Mouse (Mus musculus) liver, embryonic 12.5 days (tissue): ENCODE results near the gene Fam111a. TPM values are rescaled to one million over a fixed set of nuclear protein-coding genes. Genes with fewer than 3 reads are reported as not detected.

Source experiments
- ATAC-seq: fragments of 200-750 bp; cut with Nextera tagmentation; 2 replicates; pipeline ENCODE4 v1.8.0; 2017; ENCODE audit warnings: moderate number of reproducible peaks, mild to moderate bottlenecking, moderate library complexity
- H3K27ac ChIP-seq: fragments of 300-500 bp; sonication (generic); 2 replicates; pipeline ENCODE4 v1.5.1; 2016; ENCODE audit warnings: mild to moderate bottlenecking
- H3K27me3 ChIP-seq: fragments of 300-500 bp; sonication (generic); replicated peaks from 2 replicates; pipeline ENCODE4 v1.6.1; 2016; ENCODE audit warnings: mild to moderate bottlenecking, moderate library complexity
- H3K36me3 ChIP-seq: fragments of 300-500 bp; sonication (generic); 2 replicates; pipeline ENCODE4 v1.6.1; 2016; ENCODE audit warnings: mild to moderate bottlenecking, moderate library complexity
- H3K4me1 ChIP-seq: fragments of 300-500 bp; sonication (generic); 2 replicates; pipeline ENCODE4 v1.6.1; 2016
- H3K4me2 ChIP-seq: fragments of 300-500 bp; sonication (generic); 2 replicates; pipeline ENCODE4 v1.6.1; 2016; ENCODE audit warnings: mild to moderate bottlenecking, moderate library complexity
- H3K4me3 ChIP-seq: fragments of 300-500 bp; sonication (generic); 2 replicates; pipeline ENCODE4 v1.5.1; 2016; ENCODE audit warnings: mild to moderate bottlenecking, moderate library complexity
- H3K9ac ChIP-seq: fragments of 300-500 bp; sonication (generic); 2 replicates; pipeline ENCODE4 v1.6.1; 2016; ENCODE audit warnings: mild to moderate bottlenecking, moderate library complexity
- H3K9me3 ChIP-seq: fragments of 300-500 bp; sonication (generic); replicated peaks from 2 replicates; pipeline ENCODE4 v1.6.1; 2016; ENCODE audit warnings: mild to moderate bottlenecking, moderate library complexity
- WGBS: fragments of 180-500 bp; shearing (Covaris S2); methylation state at CpG from one replicate; pipeline ENCODE4 v1.1.7; 2016; ENCODE audit not compliant: insufficient replicate concordance; 5-methylcytosine and 5-hydroxymethylcytosine counted together
- polyA plus RNA-seq: library from polyadenylated mRNA; unstranded; fragments of >200 nt; fragmentation: Nextera tagmentation; extraction: Ambion mirVana; gene quantifications from 2 replicates; pipeline ENCODE4 v1.2.1, GENCODE M21; 2016

Gene Fam111a
- polyA plus RNA-seq, 1 experiment from 2014 or later = 34.1 TPM

- Histone ChIP-seq H3K27me3 (peaks cover 21% of the 10 kb centered on the region), H3K9me3 (no peaks in the 10 kb centered on the region), H3K4me3 (peak overlapping the region; percentile 58), H3K36me3 (0 out of 2 replicates have a peak, but pooled peaks cover 6% of the 10 kb centered on the region), H3K9ac (peak overlapping the region; percentile 54), H3K27ac (peak overlapping the region; percentile 40; the same call in 1 of the 2 replicates), H3K4me1 (peaks cover 11% of the 10 kb centered on the region; the same call in 1 of the 2 replicates), H3K4me2 (peak overlapping the region; percentile 79)
- peak; percentile 80 for ATAC-seq
- WGBS = under 1% methylated on average over 49 of the region's 49 CpGs
These were observed 50.2 kb downstream of the Fam111a start for GRCm38 (mm10) chr19:12595530-12596289.

DNA sequence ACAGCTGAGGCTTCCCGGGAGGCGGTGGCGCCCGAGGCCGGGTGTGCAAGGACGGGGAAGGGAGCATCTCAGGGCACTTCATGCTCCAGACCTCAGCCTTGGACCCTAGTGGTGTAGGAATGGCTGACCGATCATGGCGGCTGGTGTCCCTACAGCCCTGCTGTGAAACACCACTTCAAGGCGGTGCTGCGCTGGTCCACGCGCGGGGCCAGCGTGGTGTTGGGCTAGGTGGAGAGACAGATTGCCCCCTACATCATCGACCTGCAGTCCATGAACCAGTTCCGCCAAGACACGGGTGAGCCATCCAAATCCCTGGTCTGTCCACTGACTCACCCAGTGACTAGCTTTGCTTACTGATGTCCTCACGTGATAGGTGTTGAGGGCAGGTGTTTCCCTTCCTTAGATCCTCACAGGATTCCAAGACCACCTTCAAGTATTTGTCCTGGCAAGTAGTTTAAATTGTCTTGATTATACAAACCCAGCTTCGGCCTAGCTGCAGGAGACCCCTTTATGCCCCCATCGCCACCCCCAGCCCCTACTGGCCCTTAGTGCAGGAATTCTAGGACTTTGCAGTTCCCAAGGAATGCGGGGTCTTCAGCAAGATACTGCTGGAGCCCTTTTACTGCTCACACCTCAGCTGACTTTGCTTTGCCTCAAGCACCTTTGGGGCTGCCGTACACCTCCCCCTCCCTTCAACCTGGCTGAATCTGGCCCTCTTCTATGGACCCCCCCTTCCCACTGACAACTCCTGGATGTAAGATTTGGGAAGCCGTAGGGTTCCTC, 50.9 kb downstream of the Fam111a start:
- peak; percentile 29 for ATAC-seq
- Histone ChIP-seq H3K9ac (peak overlapping the region; percentile 54), H3K27ac (no peak overlapping the region; the same call in 1 of the 2 replicates), H3K27me3 (peaks cover 21% of the 10 kb centered on the region), H3K4me3 (peak overlapping the region; percentile 58), H3K9me3 (no peaks in the 10 kb centered on the region), H3K4me1 (peaks cover 11% of the 10 kb centered on the region; the same call in 1 of the 2 replicates), H3K36me3 (0 out of 2 replicates have a peak, but pooled peaks cover 2% of the 10 kb centered on the region), H3K4me2 (peak overlapping the region; percentile 79)
- WGBS = 18% methylated on average over 23 of the region's 23 CpGs

DNA sequence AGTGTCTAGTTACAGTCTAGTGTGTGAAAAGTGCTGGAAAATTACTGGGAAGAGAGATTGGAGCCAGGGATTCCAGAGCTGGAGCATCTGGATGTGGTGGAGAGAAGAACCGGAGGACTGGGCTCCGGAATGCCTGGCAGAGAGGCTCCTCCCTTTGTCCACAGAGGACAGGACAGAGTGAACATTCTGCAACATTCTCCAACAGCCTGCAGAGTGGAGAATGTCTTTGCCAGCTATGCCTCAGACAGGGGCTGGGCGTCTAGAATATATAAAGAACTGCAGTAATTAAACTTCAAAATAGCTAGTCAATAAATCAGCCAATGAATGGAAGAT, 51.5 kb downstream of the Fam111a start:
- Histone ChIP-seq H3K9me3 (no peaks in the 10 kb centered on the region), H3K4me3 (no peak overlapping the region), H3K9ac (no peak overlapping the region), H3K36me3 (no peaks in the 10 kb centered on the region), H3K27me3 (peaks cover 21% of the 10 kb centered on the region), H3K4me1 (peaks cover 11% of the 10 kb centered on the region; the same call in 1 of the 2 replicates), H3K27ac (no peak overlapping the region), H3K4me2 (peak overlapping the region; percentile 79; the same call in 1 of the 2 replicates)
- no peak for ATAC-seq
- 71% methylated on average over 3 of the region's 3 CpGs for whole genome bisulfite sequencing

- 52% methylated on average over 3 of the region's 3 CpGs for WGBS
- ATAC-seq = no peak
- H3K9ac ChIP-seq = no peak overlapping the region
- peaks cover 21% of the 10 kb centered on the region for H3K27me3 ChIP-seq
- H3K36me3 ChIP-seq = no peaks in the 10 kb centered on the region
- H3K4me2 ChIP-seq = no peak overlapping the region
- H3K4me1 ChIP-seq = peaks cover 11% of the 10 kb centered on the region; the same call in 1 of the 2 replicates
- H3K4me3 ChIP-seq = no peak overlapping the region
- H3K9me3 ChIP-seq = no peaks in the 10 kb centered on the region
- no peak overlapping the region for H3K27ac ChIP-seq
These were observed 53.1 kb downstream of the Fam111a start for GRCm38 (mm10) chr19:12598674-12599073.

- Histone ChIP-seq H3K36me3 (no peaks in the 10 kb centered on the region), H3K27ac (no peak within 1 kb of the TSS), H3K4me1 (peaks cover 11% of the 10 kb centered on the region; the same call in 1 of the 2 replicates), H3K9me3 (no peaks in the 10 kb centered on the region), H3K27me3 (peaks cover 21% of the 10 kb centered on the region), H3K4me2 (no peak within 1 kb of the TSS), H3K9ac (no peak within 1 kb of the TSS), H3K4me3 (no peak within 1 kb of the TSS)
- WGBS = 58% methylated on average over 1 of the region's 1 CpGs
- ATAC-seq = no peak
These were observed 54.1 kb downstream of the Fam111a start, which contains the start of gene Gm4952 for GRCm38 (mm10) chr19:12599674-12600073. Gene Gm4952 (plus strand): TSS chr19:12599974.

GRCm38 (mm10) chr19:12600684-12601480, 55.3 kb downstream of the Fam111a start:
- no peak overlapping the region for H3K4me2 ChIP-seq
- no peak overlapping the region for H3K4me3 ChIP-seq
- ATAC-seq = peak; percentile 44; the same call in 1 of the 2 replicates
- no peaks in the 10 kb centered on the region for H3K9me3 ChIP-seq
- H3K27me3 ChIP-seq = peaks cover 15% of the 10 kb centered on the region
- peaks cover 6% of the 10 kb centered on the region; the same call in 1 of the 2 replicates for H3K4me1 ChIP-seq
- no peak overlapping the region for H3K9ac ChIP-seq
- WGBS = 35% methylated on average over 2 of the region's 2 CpGs
- H3K36me3 ChIP-seq = no peaks in the 10 kb centered on the region
- no peak overlapping the region for H3K27ac ChIP-seq

DNA sequence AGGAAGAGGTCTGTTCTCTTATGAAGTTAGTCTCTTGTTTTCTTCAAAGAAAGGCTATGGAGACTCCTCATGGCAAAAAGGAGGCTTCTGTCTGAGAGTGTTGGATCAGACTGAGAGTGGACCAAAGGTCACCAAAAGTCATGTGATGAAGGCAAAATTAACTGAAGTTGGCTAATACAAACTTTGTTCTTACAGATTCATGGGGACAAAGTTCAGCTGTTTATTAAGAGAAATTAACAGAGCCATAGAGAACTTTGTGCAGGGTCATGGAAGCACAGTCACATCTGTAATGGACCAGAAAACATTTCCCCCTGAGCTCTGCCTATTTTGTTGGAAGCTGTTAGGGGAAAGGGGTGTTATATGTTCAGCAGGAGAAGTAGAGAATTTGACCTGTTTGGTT, 62.8 kb downstream of the Fam111a start:
- Histone ChIP-seq H3K27me3 (no peaks in the 10 kb centered on the region), H3K9ac (no peak overlapping the region), H3K4me2 (no peak overlapping the region), H3K27ac (no peak overlapping the region), H3K4me3 (no peak overlapping the region), H3K9me3 (no peaks in the 10 kb centered on the region), H3K4me1 (no peaks in the 10 kb centered on the region), H3K36me3 (no peaks in the 10 kb centered on the region)
- ATAC-seq = no peak

DNA sequence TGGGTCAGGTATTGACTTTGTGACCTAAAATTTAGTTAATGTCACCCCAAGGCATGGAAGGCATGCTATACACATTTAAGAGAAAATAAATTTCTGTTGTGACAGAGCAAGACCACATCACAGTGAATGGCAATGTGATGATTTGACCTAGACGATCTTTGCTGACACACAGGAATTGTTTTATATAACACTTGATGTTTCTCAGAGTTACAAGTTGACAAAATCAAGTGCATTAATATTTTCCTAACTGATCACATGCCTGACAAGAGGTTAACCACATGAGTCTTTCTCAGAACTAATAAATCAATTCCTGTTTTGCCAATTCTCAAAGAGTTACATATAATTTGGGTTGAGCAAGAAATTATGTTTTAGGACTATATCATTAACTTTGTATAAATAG, 68.1 kb downstream of the Fam111a start:
- no peak overlapping the region for H3K9ac ChIP-seq
- H3K9me3 ChIP-seq = no peaks in the 10 kb centered on the region
- no peaks in the 10 kb centered on the region for H3K36me3 ChIP-seq
- H3K27ac ChIP-seq = no peak overlapping the region
- no peak for ATAC-seq
- H3K4me2 ChIP-seq = no peak overlapping the region
- H3K27me3 ChIP-seq = no peaks in the 10 kb centered on the region
- 49% methylated on average over 1 of the region's 1 CpGs for WGBS
- no peaks in the 10 kb centered on the region for H3K4me1 ChIP-seq
- H3K4me3 ChIP-seq = no peak overlapping the region

GRCm38 (mm10) chr19:12633176-12633575, 87.6 kb downstream of the Fam111a start, which contains the start of gene Glyat:
Gene Glyat (plus strand): TSS chr19:12633308.
- H3K4me3 ChIP-seq = no peak within 1 kb of the TSS

GRCm38 (mm10) chr19:12634259-12634658, 88.7 kb downstream of the Fam111a start:
- H3K4me2 ChIP-seq = no peak overlapping the region
- H3K27ac ChIP-seq = no peak overlapping the region
- no peak overlapping the region for H3K4me3 ChIP-seq
- H3K27me3 ChIP-seq = no peaks in the 10 kb centered on the region
- H3K9ac ChIP-seq = no peak overlapping the region
- WGBS = 65% methylated on average over 3 of the region's 3 CpGs
- H3K4me1 ChIP-seq = no peaks in the 10 kb centered on the region
- H3K36me3 ChIP-seq = no peaks in the 10 kb centered on the region
- H3K9me3 ChIP-seq = no peaks in the 10 kb centered on the region
- no peak for ATAC-seq

More at GRCm38 (mm10) chr19:12633176-12633575, 87.6 kb downstream of the Fam111a start, which contains the start of gene Glyat:
- Histone ChIP-seq H3K27me3 (no peaks in the 10 kb centered on the region), H3K9me3 (no peaks in the 10 kb centered on the region), H3K4me1 (no peaks in the 10 kb centered on the region), H3K9ac (no peak within 1 kb of the TSS), H3K27ac (no peak within 1 kb of the TSS), H3K4me2 (no peak within 1 kb of the TSS), H3K36me3 (no peaks in the 10 kb centered on the region)
- 51% methylated on average over 4 of the region's 4 CpGs for WGBS
- no peak for ATAC-seq

DNA sequence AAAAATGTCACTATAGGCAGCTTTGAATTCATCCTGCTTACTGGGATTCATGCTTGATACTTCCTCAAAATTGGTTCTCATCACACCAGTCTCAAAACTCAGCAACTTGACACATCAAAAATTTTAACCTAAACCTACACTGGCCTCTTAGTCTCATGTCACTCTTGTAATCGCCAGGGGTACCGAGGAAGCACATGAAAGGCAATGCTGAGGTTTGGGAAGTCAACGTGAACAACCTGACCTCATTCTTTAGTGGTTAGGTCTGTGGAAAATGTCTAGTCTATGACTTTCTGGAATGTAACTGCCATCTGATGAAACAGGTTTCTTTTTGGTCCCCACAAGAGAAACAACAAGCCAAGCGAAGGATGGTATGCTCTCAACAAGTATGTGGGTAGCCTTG, 89.4 kb downstream of the Fam111a start:
- H3K27ac ChIP-seq = no peak overlapping the region
- H3K9ac ChIP-seq = no peak overlapping the region
- no peaks in the 10 kb centered on the region for H3K27me3 ChIP-seq
- H3K36me3 ChIP-seq = no peaks in the 10 kb centered on the region
- no peak overlapping the region for H3K4me2 ChIP-seq
- ATAC-seq = no peak
- H3K9me3 ChIP-seq = no peaks in the 10 kb centered on the region
- H3K4me3 ChIP-seq = no peak overlapping the region
- WGBS = 71% methylated on average over 4 of the region's 4 CpGs
- H3K4me1 ChIP-seq = no peaks in the 10 kb centered on the region
